Mouse (Mus musculus) liver, embryonic 14.5 days (tissue): ENCODE measurements at regions not wholly inside any gene's neighbourhood (a gene's known extent, or its start where the extent isn't known, plus 50 kb on each side); places are given as distances from the start of the nearest gene placed in this dataset.
"Not testable (repeated sequence)": the region's sequence is repeated elsewhere in the genome, so short reads cannot be mapped to it uniquely, and the experiment has no call there.

ENCODE experiments used
- ATAC-seq: fragments of 200-750 bp; cut with Nextera tagmentation; 2 replicates; pipeline ENCODE4 v1.8.0; 2017; ENCODE audit warnings: moderate number of reproducible peaks, mild to moderate bottlenecking, moderate library complexity; ENCODE audit not compliant: insufficient read depth
- DNase-seq, 3 experiments: peaks; one replicate each; pipeline ENCODE4 v3.0.0-alpha.2; 2012 to 2013; ENCODE audit warnings: low read depth in 3 of 3, low spot score in 3 of 3
- H3K27ac ChIP-seq: fragments of 300-500 bp; sonication (generic); 2 replicates; pipeline ENCODE4 v1.5.1; 2014; ENCODE audit warnings: moderate library complexity, mild to moderate bottlenecking, control low read depth, inconsistent platforms
- H3K27me3 ChIP-seq: fragments of 300-500 bp; sonication (generic); 2 replicates; pipeline ENCODE4 v1.6.1; 2014; ENCODE audit warnings: mild to moderate bottlenecking, low read length, moderate library complexity; ENCODE audit not compliant: control insufficient read depth, insufficient read depth
- H3K36me3 ChIP-seq: fragments of 300-500 bp; sonication (generic); replicated peaks from 2 replicates; pipeline ENCODE4 v1.6.1; 2014; ENCODE audit warnings: low read depth; ENCODE audit not compliant: control insufficient read depth, insufficient read depth
- H3K4me1 ChIP-seq, 2 experiments: fragments of 200-500 bp in 1 of 2; fragments of 300-500 bp in 1 of 2; sonication (generic) in 1 of 2; replicated peaks; 2 replicates each; pipeline ENCODE4 v1.6.1; 2012 to 2014; ENCODE audit warnings: antibody characterized with exemption in 1 of 2, inconsistent platforms in 1 of 2, low read length in 1 of 2; ENCODE audit not compliant: control insufficient read depth in 2 of 2, insufficient read depth in 2 of 2
- H3K4me2 ChIP-seq: fragments of 300-500 bp; sonication (generic); 2 replicates; pipeline ENCODE4 v1.6.1; 2014; ENCODE audit warnings: low read depth, mild to moderate bottlenecking, control low read depth, moderate library complexity
- H3K4me3 ChIP-seq, 2 experiments: fragments of 200-500 bp in 1 of 2; fragments of 300-500 bp in 1 of 2; sonication (generic) in 1 of 2; 2 replicates each; pipeline ENCODE4 v1.5.1; 2012 to 2014; ENCODE audit warnings: low read depth in 2 of 2, low read length in 2 of 2, mild to moderate bottlenecking in 2 of 2, control low read depth in 1 of 2, inconsistent platforms in 1 of 2, moderate library complexity in 1 of 2; ENCODE audit not compliant: insufficient read depth in 1 of 2
- H3K9ac ChIP-seq: fragments of 300-500 bp; sonication (generic); replicated peaks from 2 replicates; pipeline ENCODE4 v1.6.1; 2014; ENCODE audit warnings: mild to moderate bottlenecking, control low read depth, moderate library complexity
- H3K9me3 ChIP-seq: fragments of 300-500 bp; sonication (generic); 2 replicates; pipeline ENCODE4 v1.6.1; 2016; ENCODE audit warnings: low read length, mixed read lengths; ENCODE audit not compliant: control insufficient read depth
- CTCF ChIP-seq: IDR thresholded peaks from 2 replicates; pipeline ENCODE4 v1.5.1; 2016; ENCODE audit warnings: antibody characterized with exemption, low read depth, control low read depth
- EP300 ChIP-seq: IDR thresholded peaks from 2 replicates; pipeline ENCODE4 v1.6.1; 2016; ENCODE audit warnings: antibody characterized with exemption, low read depth
- WGBS: fragments of 180-500 bp; shearing (Covaris S2); extraction: QIAGEN DNeasy Blood & Tissue Kit; methylation state at CpG from one replicate; pipeline ENCODE4 v1.1.7; 2014; ENCODE audit not compliant: insufficient replicate concordance; 5-methylcytosine and 5-hydroxymethylcytosine counted together

GRCm38 (mm10) chr15:38422741-38423140 is 997.4 kb downstream of the 4930447A16Rik start:
- Histone ChIP-seq H3K4me3 (no peak overlapping the region), H3K9ac (no peak overlapping the region), H3K27ac (no peak overlapping the region), H3K9me3 (no peaks in the 10 kb centered on the region), H3K27me3 (no peaks in the 10 kb centered on the region), H3K36me3 (no peaks in the 10 kb centered on the region), H3K4me2 (no peak overlapping the region), H3K4me1 (no peaks in the 10 kb centered on the region)
- ATAC-seq (no peak), DNase-seq (no peak)
- 47% methylated on average over 6 of the region's 6 CpGs for WGBS
- TF ChIP-seq CTCF (no peak), EP300 (no peak)

DNA sequence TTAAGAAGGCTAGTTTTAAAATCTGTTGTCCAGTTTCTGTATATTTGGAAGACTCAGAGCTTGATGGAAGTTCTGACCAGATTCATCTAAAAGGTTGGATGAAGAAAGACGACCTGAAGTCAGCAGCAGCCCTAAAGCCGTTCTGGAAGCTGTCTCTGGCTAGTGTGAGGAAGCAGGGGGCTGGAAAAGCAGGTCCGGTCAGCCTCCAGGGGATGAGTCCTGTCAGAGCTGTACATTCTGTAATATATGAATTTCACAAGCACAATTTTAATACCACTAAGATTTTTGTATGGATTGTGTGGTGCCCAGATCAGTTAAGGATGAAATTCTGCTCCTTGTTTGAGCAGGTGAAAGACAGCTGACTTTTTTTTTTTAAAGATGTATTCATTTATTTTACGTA is 1000.2 kb downstream of the 4930447A16Rik start:
- no peak for ATAC-seq
- 52% methylated on average over 4 of the region's 4 CpGs for WGBS
- no peaks in the 10 kb centered on the region for H3K36me3 ChIP-seq
- no peak for DNase-seq
- no peak for TF ChIP-seq EP300
- H3K9me3 ChIP-seq, result no peaks in the 10 kb centered on the region
- no peaks in the 10 kb centered on the region for H3K27me3 ChIP-seq
- no peak overlapping the region for H3K4me2 ChIP-seq
- H3K27ac ChIP-seq, result no peak overlapping the region
- H3K4me1 ChIP-seq, result no peaks in the 10 kb centered on the region
- no peak overlapping the region for H3K9ac ChIP-seq
- no peak overlapping the region for H3K4me3 ChIP-seq

- no peaks in the 10 kb centered on the region for H3K36me3 ChIP-seq
- H3K4me3 ChIP-seq, result no peak overlapping the region
- H3K9ac ChIP-seq, result no peak overlapping the region
- H3K9me3 ChIP-seq, result no peaks in the 10 kb centered on the region
- no peaks in the 10 kb centered on the region for H3K4me1 ChIP-seq
- H3K27me3 ChIP-seq, result no peaks in the 10 kb centered on the region
- H3K4me2 ChIP-seq, result no peak overlapping the region
- no peak overlapping the region for H3K27ac ChIP-seq
- no peak for DNase-seq
- TF ChIP-seq CTCF, result no peak
- no peak for TF ChIP-seq EP300
- WGBS, result 9% methylated on average over 1 of the region's 1 CpGs
- no peak for ATAC-seq
Measured at GRCm38 (mm10) chr15:38427966-38428365, 1002.6 kb downstream of the 4930447A16Rik start.

DNA sequence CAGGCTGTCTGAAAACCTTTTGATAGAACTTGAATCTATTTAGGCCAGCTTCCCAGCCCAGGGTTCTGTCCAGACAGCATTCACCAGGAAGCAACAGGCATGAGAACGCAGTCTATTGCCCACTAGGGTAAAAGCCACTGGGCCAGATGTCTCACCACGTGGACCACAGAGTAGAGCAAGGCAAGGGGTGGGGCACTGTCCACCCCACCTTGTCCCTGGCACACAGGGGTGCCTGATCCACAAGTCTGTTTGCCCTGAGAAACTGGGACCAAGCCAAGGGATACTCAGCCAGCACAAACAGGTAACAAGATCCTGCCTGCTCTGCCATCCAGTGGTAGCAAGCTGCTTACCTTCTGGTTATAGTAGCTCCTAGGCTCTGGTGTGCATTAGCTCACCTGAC is 1006.3 kb downstream of the 4930447A16Rik start:
- DNase-seq, result no peak
- Histone ChIP-seq H3K27ac (no peak overlapping the region), H3K27me3 (no peaks in the 10 kb centered on the region), H3K9me3 (no peaks in the 10 kb centered on the region), H3K36me3 (no peaks in the 10 kb centered on the region), H3K4me3 (no peak overlapping the region), H3K9ac (no peak overlapping the region), H3K4me2 (no peak overlapping the region), H3K4me1 (no peaks in the 10 kb centered on the region)
- TF ChIP-seq EP300, result no peak
- TF ChIP-seq CTCF, result peak; percentile 17; the same call in 1 of the 2 replicates
- WGBS, result 41% methylated on average over 2 of the region's 2 CpGs
- no peak for ATAC-seq

GRCm38 (mm10) chr15:38433386-38433785 is 1008.0 kb downstream of the 4930447A16Rik start:
- Histone ChIP-seq H3K27me3 (no peaks in the 10 kb centered on the region), H3K4me2 (no peak overlapping the region), H3K9ac (no peak overlapping the region), H3K36me3 (no peaks in the 10 kb centered on the region), H3K4me3 (no peak overlapping the region), H3K4me1 (no peaks in the 10 kb centered on the region), H3K9me3 (no peaks in the 10 kb centered on the region), H3K27ac (no peak overlapping the region)
- ATAC-seq (no peak), DNase-seq (no peak)
- TF ChIP-seq EP300 (no peak), CTCF (no peak)
- WGBS, result 60% methylated on average over 7 of the region's 7 CpGs

DNA sequence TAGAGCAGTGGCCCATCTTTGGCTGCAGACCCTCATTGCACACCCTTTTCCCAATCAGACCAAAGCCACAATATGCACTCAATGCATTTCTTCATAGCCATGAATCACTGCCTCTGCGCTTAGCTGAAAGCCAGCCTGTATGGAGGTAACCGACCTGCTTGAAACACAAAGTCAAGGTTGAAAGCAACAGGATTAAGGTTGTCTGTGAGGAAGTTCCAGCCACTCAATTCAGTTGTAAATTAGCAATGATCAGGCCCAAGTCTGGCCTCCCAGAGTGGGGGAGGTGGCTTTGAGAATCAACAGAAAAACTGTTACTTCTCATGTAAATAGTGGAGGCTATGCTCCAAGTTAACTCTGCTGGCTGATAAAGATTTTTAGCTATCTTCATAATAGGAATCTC is 1008.9 kb downstream of the 4930447A16Rik start:
- not testable (repeated sequence) for H3K36me3 ChIP-seq, H3K27ac ChIP-seq, H3K4me2 ChIP-seq, H3K9me3 ChIP-seq, H3K4me3 ChIP-seq, H3K27me3 ChIP-seq, H3K4me1 ChIP-seq, H3K9ac ChIP-seq, ATAC-seq, DNase-seq
- WGBS, result 80% methylated on average over 2 of the region's 2 CpGs
